Mouse (Mus musculus): ENCODE data around the gene Ahsa1.

DNA sequence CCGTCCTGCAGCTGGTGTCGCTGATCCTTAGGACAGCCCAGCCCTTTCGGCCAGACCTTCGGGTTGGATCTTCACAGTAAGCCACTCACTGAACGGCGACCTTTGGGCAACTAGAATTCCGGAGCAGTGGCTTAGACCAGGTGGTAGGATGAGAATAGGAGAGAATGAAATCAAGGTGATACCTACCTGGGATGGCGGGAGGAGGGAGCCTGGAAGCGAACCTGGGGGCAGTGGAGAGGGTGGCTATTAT is 34.1 kb downstream of the Ahsa1 start:
- TF ChIP-seq CTCF (IDR thresholded peaks at IDR 0.05; ENCODE audit: low read depth), result no peak
- TF ChIP-seq EP300 (IDR thresholded peaks at IDR 0.05; ENCODE audit: low read depth), result no peak
